Mouse (Mus musculus) kidney, adult 11 months (tissue): ENCODE results near the gene Gsk3a.

Experiments used
- DNase-seq: peaks from one replicate; pipeline ENCODE4 v3.0.0; 2022

Gsk3a gene

GRCm38 (mm10) chr7:25237249-25238014, at the start of gene Gsk3a:
Gene Gsk3a (minus strand): TSS chr7:25237851.
- DNase-seq: peak; percentile 98

DNA sequence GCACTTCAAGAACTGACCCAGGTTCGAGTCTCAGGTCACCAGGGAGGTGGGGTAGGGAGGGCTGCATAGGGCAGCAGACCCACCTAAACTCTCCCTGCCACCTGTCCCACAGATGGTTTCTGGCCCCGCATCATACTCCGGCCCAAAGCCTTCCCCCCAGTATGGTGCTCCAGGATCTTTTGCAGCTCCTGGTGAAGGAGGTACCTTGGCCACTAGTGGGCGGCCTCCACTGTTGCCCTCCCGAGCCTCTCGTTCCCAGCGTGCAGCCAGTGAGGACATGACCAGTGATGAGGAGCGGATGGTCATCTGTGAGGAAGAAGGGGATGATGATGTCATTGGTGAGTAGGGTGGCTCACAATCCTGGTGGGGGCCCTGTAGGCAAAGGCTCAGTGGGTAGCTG, 49.3 kb upstream of the Gsk3a start:
- peak; percentile 3 for DNase-seq

GRCm38 (mm10) chr7:25285511-25286238, 48.0 kb upstream of the Gsk3a start:
- DNase-seq: peak; percentile 5

DNA sequence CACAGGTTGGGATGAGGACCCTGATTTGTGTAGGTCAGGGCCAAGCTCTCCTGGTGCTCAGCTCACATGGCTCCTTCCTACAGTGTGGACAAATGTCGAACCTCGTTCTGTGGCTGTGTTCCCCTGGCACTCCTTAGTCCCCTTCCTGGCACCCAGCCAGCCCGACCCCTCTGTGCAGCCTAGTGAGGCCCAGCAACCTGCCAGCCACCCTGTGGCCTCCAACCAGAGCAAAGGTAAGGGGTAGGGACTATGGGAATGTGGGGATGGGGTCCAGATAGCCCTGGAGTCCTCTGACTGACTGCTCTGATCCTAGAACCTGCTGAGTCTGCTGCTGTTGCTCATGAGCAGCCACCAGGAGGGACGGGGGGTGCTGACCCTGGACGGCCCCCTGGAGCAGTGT, 47.1 kb upstream of the Gsk3a start:
- peak; percentile 11 for DNase-seq

GRCm38 (mm10) chr7:25284171-25284570, 46.5 kb upstream of the Gsk3a start:
- peak; percentile 7 for DNase-seq

- peak; percentile 9 for DNase-seq
These were observed 46.0 kb upstream of the Gsk3a start for GRCm38 (mm10) chr7:25283637-25284036.

DNA sequence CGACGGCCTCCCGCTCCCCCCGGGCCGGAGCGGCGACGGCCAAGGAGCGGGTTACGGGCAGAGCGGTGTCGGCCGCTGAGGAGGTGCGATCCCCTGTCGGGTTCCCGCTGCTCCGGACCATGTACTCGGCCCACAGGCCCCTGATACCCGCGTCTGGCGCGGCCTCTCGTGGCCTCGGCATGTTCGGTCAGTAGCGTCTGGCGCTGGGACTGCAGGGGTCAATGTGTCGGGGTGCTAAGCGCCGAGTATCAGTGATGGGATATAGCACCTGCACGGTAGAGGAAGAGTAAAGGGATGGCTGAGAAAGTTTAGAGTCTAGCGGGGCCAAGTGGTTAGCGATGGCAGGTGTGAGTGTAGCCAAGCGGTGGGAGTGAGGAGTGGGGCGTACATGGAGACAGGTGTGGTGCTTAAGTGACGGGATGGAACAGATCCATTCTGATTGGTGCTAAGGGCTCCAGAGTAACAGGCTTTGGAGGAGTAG, 45.1 kb upstream of the Gsk3a start:
- peak; percentile 58 for DNase-seq

DNA sequence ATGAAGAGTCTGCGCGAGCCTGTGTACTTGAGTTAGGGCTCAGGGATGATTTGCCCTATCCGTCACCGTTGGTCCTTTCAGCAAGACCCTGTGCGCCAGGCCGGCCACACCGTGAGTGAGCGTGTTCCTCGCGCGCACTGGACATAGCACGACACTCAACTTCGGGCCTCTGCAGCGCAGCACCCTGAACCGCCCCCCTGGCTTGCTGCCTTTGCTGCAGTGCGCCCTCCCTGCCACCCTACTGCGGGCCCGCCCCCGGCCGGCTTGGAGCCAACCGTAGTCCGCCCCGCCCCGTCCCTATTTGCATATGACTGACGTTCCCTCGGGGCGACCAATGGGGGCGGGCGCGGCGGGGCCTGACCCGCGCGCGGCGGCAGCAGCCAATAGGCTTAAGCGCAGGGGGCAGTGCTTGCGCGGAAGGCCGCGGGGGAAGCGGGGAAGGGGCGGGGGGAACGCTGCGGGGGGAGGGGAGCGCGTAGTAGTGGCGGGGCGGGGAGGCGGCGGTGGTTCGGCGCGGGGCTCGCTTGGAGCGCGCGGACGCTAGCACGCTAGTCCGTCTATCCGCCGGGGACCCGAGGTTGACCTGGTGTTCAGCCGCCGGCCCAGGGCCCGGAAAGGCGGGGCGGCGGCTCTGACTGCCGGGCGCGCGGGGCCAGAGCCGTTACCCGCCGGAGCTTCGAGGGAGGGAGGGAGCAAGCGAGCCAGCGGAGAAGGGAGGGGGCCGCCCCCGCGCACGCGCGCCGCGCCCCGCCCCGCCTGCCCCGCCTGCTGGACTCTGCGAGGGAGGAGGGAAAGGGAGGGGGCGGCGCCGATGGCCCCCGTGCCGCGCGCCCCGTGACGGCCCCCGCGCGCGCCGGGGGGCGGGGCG, 44.3 kb upstream of the Gsk3a start:
- DNase-seq: peak; percentile 97

DNA sequence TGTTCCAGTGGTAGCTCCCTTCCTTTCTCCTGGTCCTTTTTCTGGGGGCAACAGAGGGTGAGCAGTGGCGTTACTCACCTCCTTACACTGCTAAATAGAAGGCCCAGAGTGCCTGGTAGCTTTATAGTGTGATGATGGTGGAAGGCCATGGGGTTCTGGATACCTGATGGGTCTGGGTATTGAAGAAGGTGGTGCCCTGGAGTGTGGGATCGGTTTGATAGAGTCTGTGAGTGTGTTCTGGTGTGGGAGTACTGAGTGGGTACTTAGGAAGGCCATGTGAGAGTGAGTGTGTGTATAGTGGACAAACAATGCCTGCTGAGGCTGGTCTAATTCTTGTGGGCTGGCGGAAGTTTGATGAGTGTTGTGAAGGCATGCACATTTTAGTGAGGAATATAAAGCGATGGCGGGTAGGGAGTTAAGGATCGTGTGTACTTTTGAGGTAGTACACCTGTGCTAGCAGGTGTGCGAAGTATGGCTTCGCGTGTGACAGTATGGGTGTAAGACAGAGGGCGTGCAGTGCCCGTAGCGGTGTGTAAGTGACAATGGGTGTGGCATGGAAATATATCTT, 43.6 kb upstream of the Gsk3a start:
- DNase-seq: no peak

GRCm38 (mm10) chr7:25279861-25280791, 42.5 kb upstream of the Gsk3a start:
- peak; percentile 58 for DNase-seq

DNA sequence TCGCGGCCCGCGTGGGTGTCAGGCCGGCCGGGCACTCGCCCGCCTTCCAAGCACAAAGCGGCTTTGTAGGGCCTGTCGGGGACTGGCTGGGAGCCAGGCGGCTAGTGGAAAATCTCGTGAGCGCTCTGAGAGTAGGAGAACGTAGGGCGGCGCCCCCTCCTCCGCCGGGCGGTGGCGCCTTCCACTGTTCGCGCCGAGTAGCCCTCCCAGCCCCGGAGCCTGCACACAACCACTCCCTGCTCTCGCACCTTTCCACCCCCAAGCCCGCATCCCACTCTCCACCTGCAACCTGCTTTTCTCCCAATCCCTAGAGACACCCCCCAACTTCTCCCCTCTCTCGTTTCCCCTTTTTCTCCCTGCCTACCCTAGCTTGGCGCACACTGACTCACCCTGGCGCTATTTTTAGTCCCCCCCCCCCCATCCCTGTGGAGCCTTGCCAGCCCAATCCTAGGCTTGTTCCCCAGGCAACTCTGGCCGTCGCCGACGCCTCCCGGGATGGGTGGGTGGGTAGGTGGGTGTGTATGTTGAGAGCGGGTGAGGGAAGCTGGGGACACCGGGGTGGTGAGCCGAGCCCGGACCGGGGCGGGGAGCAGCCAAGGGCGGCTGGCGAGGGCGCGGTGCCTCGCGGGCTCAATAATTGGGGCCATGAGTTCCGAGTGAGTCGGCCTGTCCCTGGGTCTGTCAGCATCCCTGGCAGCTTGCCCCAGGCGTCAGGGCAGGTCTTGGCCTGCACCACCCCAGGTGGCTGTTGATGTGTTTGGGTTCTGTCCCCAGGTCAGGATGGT, 41.6 kb upstream of the Gsk3a start:
- peak; percentile 89 for DNase-seq

DNA sequence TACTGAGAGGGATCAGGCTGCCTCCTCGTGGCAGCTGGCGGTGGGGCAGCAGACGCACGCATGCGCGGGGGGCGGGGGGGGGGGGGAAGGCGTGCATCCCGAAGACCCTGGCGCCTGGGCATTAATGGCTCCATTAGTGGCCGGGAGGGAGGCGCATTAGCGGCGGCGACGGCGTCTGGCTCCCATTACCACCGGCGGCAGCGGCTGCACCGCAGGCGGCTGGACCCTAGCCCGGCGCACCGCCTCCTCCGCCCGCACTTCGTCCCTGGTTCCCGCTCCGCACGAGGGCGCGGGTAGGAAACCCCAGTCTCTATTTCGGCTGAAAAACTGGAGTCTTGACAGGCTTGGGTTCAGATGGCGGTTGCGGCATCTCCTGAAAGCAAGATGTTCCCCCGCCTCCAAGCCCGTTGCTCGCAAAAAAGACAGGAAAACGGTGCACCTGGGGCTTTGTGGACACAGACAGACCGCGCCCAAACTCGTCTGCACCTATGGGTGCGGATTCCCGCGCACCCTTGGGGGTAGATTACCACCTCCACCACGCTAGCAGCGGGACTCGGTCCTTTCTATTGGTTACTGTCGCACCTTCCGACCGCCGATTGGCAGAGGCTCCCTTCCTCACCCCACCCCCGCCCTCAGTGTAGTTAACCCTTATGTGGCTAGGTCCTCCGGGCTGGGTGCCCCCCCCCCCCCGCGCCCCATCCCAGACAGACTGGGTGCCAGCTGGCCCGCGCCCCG, 40.9 kb upstream of the Gsk3a start:
- DNase-seq: peak; percentile 89

DNA sequence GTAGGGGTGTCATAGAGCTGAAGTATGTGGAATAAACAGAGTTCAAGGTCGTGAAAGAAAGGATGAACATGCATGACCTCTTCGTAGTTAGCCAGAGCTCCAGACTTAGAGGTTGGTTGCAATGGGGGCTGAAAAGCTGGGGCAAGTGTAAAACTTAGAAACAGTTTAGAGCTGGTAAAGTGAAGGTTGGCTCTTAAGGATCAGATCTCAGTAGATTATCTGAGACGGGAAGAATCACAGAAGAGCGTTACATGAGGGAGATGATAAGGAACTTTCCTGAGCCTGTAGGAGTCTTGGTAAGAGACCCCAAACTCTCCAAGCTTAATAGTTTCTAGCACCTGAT, 40.3 kb upstream of the Gsk3a start:
- no peak for DNase-seq

DNA sequence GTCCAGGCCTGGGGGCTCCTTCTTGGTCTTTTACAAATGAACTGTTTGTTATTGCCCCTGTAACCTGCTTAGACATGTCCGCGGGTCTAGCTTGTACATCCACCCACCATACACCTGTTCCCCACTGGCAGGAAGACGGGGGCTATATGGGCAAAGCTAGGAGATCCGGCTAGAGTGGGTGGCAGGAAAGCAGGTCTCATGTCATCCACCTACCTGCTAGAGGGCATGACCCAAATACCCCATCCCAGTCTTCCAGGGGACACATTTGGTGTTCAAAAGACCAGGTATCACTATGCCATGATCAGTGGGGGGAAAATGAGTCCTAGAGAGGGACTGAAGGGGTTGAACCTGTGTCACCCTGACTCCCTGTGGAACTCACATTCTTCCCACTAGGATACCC, 39.8 kb upstream of the Gsk3a start:
- no peak for DNase-seq

DNA sequence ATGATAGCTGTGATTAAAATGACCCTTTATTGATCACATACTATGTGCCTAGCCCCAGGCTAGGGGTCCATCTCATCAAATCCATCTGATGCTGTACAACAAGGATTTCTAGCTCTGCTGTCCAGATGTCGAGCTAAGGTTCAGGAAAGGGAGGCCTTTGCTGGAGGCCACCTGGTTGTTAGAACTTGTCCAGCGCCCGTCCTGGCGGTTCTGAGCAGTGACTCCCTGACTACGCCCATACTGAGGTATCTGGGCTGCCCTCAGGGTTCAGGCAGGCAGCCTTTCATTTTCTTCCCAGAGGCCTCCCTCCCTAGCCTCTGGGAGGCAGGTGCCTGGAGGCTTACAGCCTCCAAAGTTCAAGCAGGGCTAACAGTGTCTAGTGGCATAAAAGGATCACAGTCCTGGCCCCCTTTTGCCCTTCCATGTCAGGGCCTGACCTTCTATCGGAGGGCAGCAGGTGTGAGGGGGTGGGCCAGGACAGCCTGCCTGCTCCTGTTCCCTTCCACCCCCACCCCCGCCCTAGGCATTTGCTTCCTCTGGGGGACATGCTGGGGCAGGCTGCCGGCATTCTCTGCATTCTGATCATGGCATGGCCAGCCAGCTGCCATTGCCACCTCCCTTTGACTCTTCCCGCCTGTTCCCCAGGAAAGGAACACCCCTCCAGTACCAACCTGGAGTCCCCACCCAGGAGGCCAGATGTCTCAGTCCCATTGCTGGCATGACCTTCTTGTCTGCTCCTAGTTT, 38.1 kb upstream of the Gsk3a start:
- no peak for DNase-seq

GRCm38 (mm10) chr7:25274996-25275395, 37.3 kb upstream of the Gsk3a start:
- no peak for DNase-seq

DNA sequence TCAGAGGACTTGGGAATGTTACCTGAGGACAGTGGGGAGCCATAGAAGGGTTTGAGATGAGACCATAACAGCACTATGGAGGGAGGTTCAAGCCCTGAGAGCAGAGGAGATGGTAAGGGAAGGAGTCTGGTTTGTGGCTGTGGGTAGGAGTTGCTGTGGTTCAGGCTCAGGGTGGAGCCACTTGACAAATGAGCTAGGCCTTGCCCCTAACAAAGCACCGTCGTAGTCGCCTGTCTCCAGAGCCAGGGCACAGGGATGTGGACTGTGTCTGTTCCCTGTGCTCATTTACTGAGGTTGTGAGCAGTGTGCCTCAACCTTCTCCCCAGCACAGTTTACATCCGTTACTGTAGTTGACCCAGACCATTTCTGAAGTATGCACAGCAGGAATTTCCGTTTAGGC, 36.9 kb upstream of the Gsk3a start:
- no peak for DNase-seq

DNA sequence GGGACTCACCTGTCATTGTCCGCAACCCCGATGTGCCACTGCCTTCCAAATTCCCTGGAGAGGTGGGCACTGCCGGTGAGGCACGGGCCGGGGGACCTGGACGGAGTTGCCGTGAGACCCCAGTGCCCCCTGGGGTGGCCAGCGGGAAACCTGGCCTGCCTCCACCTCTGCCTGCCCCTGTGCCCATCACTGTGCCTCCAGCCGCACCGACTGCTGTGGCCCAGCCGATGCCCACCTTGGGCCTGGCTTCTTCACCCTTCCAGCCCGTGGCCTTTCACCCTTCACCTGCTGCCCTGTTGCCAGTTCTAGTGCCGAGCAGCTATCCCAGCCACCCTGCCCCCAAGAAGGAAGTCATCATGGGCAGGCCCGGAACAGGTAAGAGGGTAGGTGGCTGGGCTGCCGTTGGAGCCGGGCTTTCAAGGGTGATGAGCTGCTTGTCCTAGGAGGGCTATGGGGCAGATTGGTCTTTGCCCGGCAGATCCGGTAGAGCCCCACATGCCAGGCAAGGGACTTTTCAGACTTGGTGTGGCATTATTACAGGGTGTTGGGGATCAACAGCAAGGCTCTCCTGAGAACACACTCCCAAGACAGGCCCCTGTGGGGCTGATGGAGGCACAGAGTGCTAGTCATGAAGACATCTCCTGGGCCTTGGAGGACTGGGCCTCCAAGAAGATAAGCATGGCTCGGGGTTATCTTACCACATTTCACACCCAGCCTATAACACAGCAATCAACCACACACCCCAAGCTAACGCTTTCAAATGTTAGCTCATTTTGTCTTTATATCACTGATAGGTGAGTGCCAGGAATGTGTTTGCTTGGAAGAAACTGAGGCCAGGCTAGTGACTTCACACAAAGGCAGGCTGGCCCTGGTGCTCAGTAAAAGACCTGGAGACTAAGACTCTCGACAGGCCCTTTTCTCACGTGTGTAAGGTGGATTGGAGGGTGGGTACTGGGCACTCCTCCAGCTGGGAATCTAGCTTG, 35.9 kb upstream of the Gsk3a start:
- DNase-seq: no peak
